14 mouse cellular contexts compared by ENCODE assay signal in the genomic region with DNA sequence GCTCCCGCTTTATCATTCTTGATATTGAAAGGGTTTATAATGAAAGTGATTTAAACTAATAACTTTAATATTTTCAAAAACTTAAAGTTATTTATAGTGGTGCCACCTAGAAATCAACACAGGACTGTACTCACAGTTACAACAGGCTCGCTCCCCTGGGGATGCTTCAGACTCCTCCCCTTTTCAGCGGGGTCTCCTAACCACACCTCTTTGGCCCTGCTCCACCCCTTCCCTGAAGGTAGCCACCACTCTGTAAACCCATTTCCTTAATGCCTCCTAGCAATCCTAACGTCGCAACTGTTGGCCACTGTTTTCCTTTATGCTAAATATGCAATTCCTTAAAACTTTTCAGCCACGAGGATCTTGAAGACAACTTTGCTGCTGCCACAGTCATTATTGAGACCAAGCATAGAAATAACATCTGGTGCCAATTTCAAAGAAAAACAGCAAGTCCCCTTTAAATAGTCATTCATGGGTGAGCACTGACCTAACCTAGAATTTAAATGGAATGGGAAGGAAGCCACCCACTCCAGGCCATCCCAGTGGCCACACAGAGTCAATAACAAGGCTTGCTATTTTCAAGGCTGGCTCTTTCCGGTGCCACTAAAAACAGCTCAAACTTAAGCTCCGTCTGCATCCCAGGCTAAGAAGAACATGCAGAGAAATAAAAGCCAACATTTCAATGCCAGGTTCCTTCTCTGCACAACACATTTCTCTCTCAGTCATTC.
DNase-seq lines count a peak whose midpoint lies in the region; ATAC-seq and TF ChIP-seq lines count a peak whose summit lies in the region.
"Had no signal": no experiment of that assay in that cellular context is flagged by ENCODE, and none has a peak within 500 bp of the region (broad histone marks: within the 10 kb centered on the region; RNA-seq: fewer than 3 reads in every experiment).

No protein-coding gene starts in this region.

- peaks cover 11% of the 10 kb centered on the region for H3K36me3 ChIP-seq in heart, adult 2 months (ENCODE audit: control insufficient read depth, insufficient read depth, low read length)
- no peaks in the 10 kb centered on the region for H3K36me3 ChIP-seq in heart, embryonic 11.5 days (ENCODE audit: control insufficient read depth, insufficient read depth, low read length)
- no peaks in the 10 kb centered on the region for H3K36me3 ChIP-seq in stomach, embryonic 16.5 days (ENCODE audit: control insufficient read depth, insufficient read depth, low read length)
- H3K36me3 ChIP-seq in stomach, postnatal 0 days (ENCODE audit: control insufficient read depth, insufficient read depth, low read length), result no peaks in the 10 kb centered on the region
- H3K36me3 ChIP-seq in embryonic facial prominence, embryonic 14.5 days (ENCODE audit: control insufficient read depth, insufficient read depth, low read length), result no peaks in the 10 kb centered on the region
- H3K36me3 ChIP-seq: heart, embryonic 15.5 days had no signal

- no peaks in the 10 kb centered on the region for H3K9me3 ChIP-seq in heart, embryonic 11.5 days (replicated peaks; ENCODE audit: control insufficient read depth, low read length)
- no peaks in the 10 kb centered on the region for H3K9me3 ChIP-seq in stomach, embryonic 16.5 days (replicated peaks; ENCODE audit: control insufficient read depth, low read length)
- H3K9me3 ChIP-seq in stomach, postnatal 0 days (ENCODE audit: control insufficient read depth, low read length), result no peaks in the 10 kb centered on the region
- H3K9me3 ChIP-seq in embryonic facial prominence, embryonic 14.5 days (ENCODE audit: control insufficient read depth, low read length), result no peaks in the 10 kb centered on the region
- H3K9me3 ChIP-seq: heart, embryonic 15.5 days had no signal

- TF ChIP-seq POLR2A in heart, adult 2 months (IDR thresholded peaks at IDR 0.05; ENCODE audit: insufficient read depth, low read depth, low read length), result no peak

- no peaks in the 10 kb centered on the region for H3K27me3 ChIP-seq in heart, adult 2 months (ENCODE audit: control insufficient read depth, insufficient read depth, low read length)
- H3K27me3 ChIP-seq in heart, embryonic 11.5 days (ENCODE audit: control insufficient read depth, insufficient read depth, low read length), result no peaks in the 10 kb centered on the region
- H3K27me3 ChIP-seq in stomach, embryonic 16.5 days (ENCODE audit: control insufficient read depth, insufficient read depth, low read length), result no peaks in the 10 kb centered on the region
- no peaks in the 10 kb centered on the region for H3K27me3 ChIP-seq in stomach, postnatal 0 days (ENCODE audit: control insufficient read depth, insufficient read depth, low read length)
- no peaks in the 10 kb centered on the region for H3K27me3 ChIP-seq in embryonic facial prominence, embryonic 14.5 days (replicated peaks; ENCODE audit: control insufficient read depth, insufficient read depth, low read length)
- H3K27me3 ChIP-seq: heart, embryonic 15.5 days had no signal

- intact Hi-C loops in heart, adult 2 months (cut with DNase I), result no loop called here

- peak; percentile 43 to 52 for DNase-seq in heart, adult 2 months
- DNase-seq in stomach, postnatal 0 days (ENCODE audit: low spot score), result no peak
- DNase-seq in embryonic facial prominence, embryonic 14.5 days (ENCODE audit: low spot score), result peak; percentile 48
- no peak for DNase-seq in ovary, postnatal 14 days (ENCODE audit: low spot score)
- DNase-seq in right cerebral cortex, postnatal 36 days (ENCODE audit: low spot score in 2 of 2), result no peak
- DNase-seq: left cerebral cortex, postnatal 4 days; thymus, adult 2 months had no signal

- peaks cover 17% of the 10 kb centered on the region for H3K4me1 ChIP-seq in heart, adult 2 months (ENCODE audit: control insufficient read depth, insufficient read depth, low read length)
- H3K4me1 ChIP-seq in heart, embryonic 11.5 days (ENCODE audit: control insufficient read depth, insufficient read depth, low read length), result 0 out of 2 replicates have a peak, but pooled peaks cover 8% of the 10 kb centered on the region
- H3K4me1 ChIP-seq in stomach, embryonic 16.5 days (ENCODE audit: control insufficient read depth, insufficient read depth, low read length), result peaks cover 4% of the 10 kb centered on the region; the same call in 1 of the 2 replicates
- no peaks in the 10 kb centered on the region for H3K4me1 ChIP-seq in stomach, postnatal 0 days (replicated peaks; ENCODE audit: control insufficient read depth, insufficient read depth)
- H3K4me1 ChIP-seq in embryonic facial prominence, embryonic 14.5 days (ENCODE audit: control insufficient read depth, insufficient read depth, low read length), result peaks cover 19% of the 10 kb centered on the region; the same call in 1 of the 2 replicates

- peak; percentile 13; the same call in 1 of the 2 replicates for TF ChIP-seq CTCF in heart, adult 2 months (IDR thresholded peaks at IDR 0.05)
- no peak for TF ChIP-seq CTCF in stomach, postnatal 0 days (IDR thresholded peaks at IDR 0.05; ENCODE audit: low read depth)

- H3K4me2 ChIP-seq in heart, embryonic 11.5 days, result no peak overlapping the region
- no peak overlapping the region for H3K4me2 ChIP-seq in stomach, embryonic 16.5 days (ENCODE audit: low read depth, low read length)
- no peak overlapping the region for H3K4me2 ChIP-seq in stomach, postnatal 0 days (replicated peaks; ENCODE audit: low read depth)
- H3K4me2 ChIP-seq in embryonic facial prominence, embryonic 14.5 days (ENCODE audit: low read depth, low read length), result 0 out of 2 replicates have a peak overlapping the region, but pooled peaks have one; percentile 6
- H3K4me2 ChIP-seq: heart, embryonic 15.5 days had no signal

- 43% methylated on average over 8 of the region's 8 CpGs for WGBS in heart, adult 2 months
- 60% methylated on average over 8 of the region's 8 CpGs for WGBS in heart, embryonic 11.5 days (ENCODE audit: insufficient replicate concordance)
- 71% methylated on average over 8 of the region's 8 CpGs for WGBS in stomach, embryonic 16.5 days
- 70% methylated on average over 8 of the region's 8 CpGs for WGBS in stomach, postnatal 0 days
- 45% methylated on average over 8 of the region's 8 CpGs for WGBS in embryonic facial prominence, embryonic 14.5 days

- no peak for ATAC-seq in heart, embryonic 11.5 days (replicated peaks; ENCODE audit: insufficient number of reproducible peaks, low FRiP score, low TSS enrichment)
- no peak for ATAC-seq in stomach, embryonic 16.5 days (ENCODE audit: insufficient read depth, low FRiP score)
- ATAC-seq in stomach, postnatal 0 days (ENCODE audit: low FRiP score, low TSS enrichment), result no peak
- 0 out of 2 replicates have a peak, but pooled peaks have one; percentile 28 for ATAC-seq in embryonic facial prominence, embryonic 14.5 days (ENCODE audit: low read depth)
- ATAC-seq: intestine, postnatal 0 days; lung, postnatal 0 days; midbrain, embryonic 16.5 days had no signal

- peak overlapping the region; percentile 72 for H3K27ac ChIP-seq in heart, adult 2 months
- no peak overlapping the region for H3K27ac ChIP-seq in heart, embryonic 11.5 days (ENCODE audit: low read depth, low read length)
- peak overlapping the region; percentile 42 for H3K27ac ChIP-seq in stomach, embryonic 16.5 days (ENCODE audit: low read length)
- no peak overlapping the region; the same call in 1 of the 2 replicates for H3K27ac ChIP-seq in stomach, postnatal 0 days (replicated peaks)
- H3K27ac ChIP-seq in embryonic facial prominence, embryonic 14.5 days (replicated peaks; ENCODE audit: low read depth, low read length), result peak overlapping the region; percentile 3; the same call in 1 of the 2 replicates
- H3K27ac ChIP-seq: heart, embryonic 15.5 days had no signal

- H3K9ac ChIP-seq in heart, adult 2 months (ENCODE audit: low read depth, low read length), result no peak overlapping the region
- no peak overlapping the region for H3K9ac ChIP-seq in heart, embryonic 11.5 days (ENCODE audit: low read depth, low read length)
- no peak overlapping the region for H3K9ac ChIP-seq in stomach, embryonic 16.5 days (ENCODE audit: low read length)
- no peak overlapping the region for H3K9ac ChIP-seq in stomach, postnatal 0 days (ENCODE audit: low read length)
- H3K9ac ChIP-seq in embryonic facial prominence, embryonic 14.5 days (ENCODE audit: low read depth, low read length), result no peak overlapping the region
- H3K9ac ChIP-seq: heart, embryonic 15.5 days had no signal

- H3K79me2 ChIP-seq in heart, adult 2 months (replicated peaks; ENCODE audit: control insufficient read depth, insufficient read depth, low read length), result no peaks in the 10 kb centered on the region; the same call in none of the 2 replicates

- no peak for TF ChIP-seq EP300 in heart, adult 2 months (IDR thresholded peaks at IDR 0.05; ENCODE audit: insufficient read depth, low read depth, low read length)
- TF ChIP-seq EP300 in stomach, postnatal 0 days (optimal IDR thresholded peaks at IDR 0.05), result no peak

- no peak overlapping the region for H3K4me3 ChIP-seq in heart, adult 2 months
- H3K4me3 ChIP-seq in heart, embryonic 11.5 days (ENCODE audit: low read depth, low read length), result no peak overlapping the region
- H3K4me3 ChIP-seq in stomach, embryonic 16.5 days (replicated peaks; ENCODE audit: low read length), result no peak overlapping the region
- no peak overlapping the region for H3K4me3 ChIP-seq in stomach, postnatal 0 days (ENCODE audit: low read depth, low read length)
- H3K4me3 ChIP-seq in embryonic facial prominence, embryonic 14.5 days (ENCODE audit: low read depth, low read length), result no peak overlapping the region
- H3K4me3 ChIP-seq: erythroblast, embryonic 14.5 days; heart, embryonic 15.5 days had no signal

Comparison
In these comparisons a context has a peak if more than half of its experiments do, and no peak if none do; other contexts are left out.
1. H3K27ac ChIP-seq: peak in heart, adult 2 months (single experiment), stomach, embryonic 16.5 days (single experiment) and embryonic facial prominence, embryonic 14.5 days (single experiment); none in heart, embryonic 11.5 days (single experiment) and stomach, postnatal 0 days (single experiment).
2. DNase-seq: peak in heart, adult 2 months (2 of 2) and embryonic facial prominence, embryonic 14.5 days (single experiment); none in stomach, postnatal 0 days (single experiment), ovary, postnatal 14 days (single experiment) and right cerebral cortex, postnatal 36 days (0 of 2).